Mouse (Mus musculus): ENCODE measurements around the gene Mtx1.

- TF ChIP-seq GATA1 (IDR thresholded peaks at IDR 0.05; ENCODE audit: borderline replicate concordance, low read length) = no peak
- no peak for TF ChIP-seq FLI1 (IDR thresholded peaks at IDR 0.05; ENCODE audit: low read length)
Observed at GRCm38 (mm10) chr3:89245688-89246171, 18.8 kb upstream of the Mtx1 start, which contains the start of gene Krtcap2.
